Mouse (Mus musculus): ENCODE data around the gene Pp2d1. TPM values are rescaled to one million over a fixed set of nuclear protein-coding genes. Genes with fewer than 3 reads are reported as not detected.
A peak's percentile ranks its signal among the peaks of the same experiment; 100 is the strongest.

Pp2d1 gene
- polyA plus RNA-seq, 1 experiment from 2014 or later, result 0.08 TPM

- Histone ChIP-seq H3K9ac (no peak overlapping the region), H3K27ac (no peak overlapping the region), H3K4me1 (replicated peaks) (no peaks in the 10 kb centered on the region), H3K4me2 (no peak overlapping the region), H3K36me3 (no peaks in the 10 kb centered on the region), H3K4me3 (replicated peaks) (no peak overlapping the region), H3K9me3 (replicated peaks) (no peaks in the 10 kb centered on the region), H3K27me3 (no peaks in the 10 kb centered on the region)
- DNase-seq, result no peak
- ATAC-seq (ENCODE audit: low read depth), result no peak
Observed at GRCm38 (mm10) chr17:53468697-53469096, 70.6 kb downstream of the Pp2d1 start.

DNA sequence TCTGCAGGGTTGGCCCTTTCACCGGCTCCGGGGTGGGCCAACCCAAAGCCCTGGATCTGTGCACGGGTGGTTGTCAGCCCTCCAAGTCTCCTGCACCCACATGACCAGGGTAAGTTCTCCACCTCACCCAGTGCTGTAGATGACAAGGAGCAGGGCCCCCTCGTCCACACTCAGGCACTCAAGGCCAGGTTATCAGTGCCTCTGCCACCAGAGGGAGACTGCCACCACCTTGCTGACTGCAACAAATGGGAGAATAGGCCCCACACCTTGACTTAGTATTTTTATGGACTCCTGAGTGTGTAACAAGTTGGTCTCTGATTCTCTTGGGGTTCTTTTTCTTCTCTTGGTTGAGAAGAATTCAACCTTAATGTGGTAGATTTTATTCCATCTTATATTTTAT lies 73.7 kb downstream of the Pp2d1 start:
- 0 out of 2 replicates have a peak, but pooled peaks have one; percentile 20 for ATAC-seq (ENCODE audit: low read depth)
- no peaks in the 10 kb centered on the region for H3K9me3 ChIP-seq (replicated peaks)
- no peak for DNase-seq
- H3K4me2 ChIP-seq, result no peak overlapping the region
- WGBS (ENCODE audit: insufficient replicate concordance), result 43% methylated on average over 4 of the region's 4 CpGs
- H3K27me3 ChIP-seq, result no peaks in the 10 kb centered on the region
- 0 out of 2 replicates have a peak, but pooled peaks cover 3% of the 10 kb centered on the region for H3K4me1 ChIP-seq (replicated peaks)
- H3K27ac ChIP-seq, result no peak overlapping the region
- H3K4me3 ChIP-seq (replicated peaks), result no peak overlapping the region
- no peak overlapping the region for H3K9ac ChIP-seq
- no peaks in the 10 kb centered on the region for H3K36me3 ChIP-seq

DNA sequence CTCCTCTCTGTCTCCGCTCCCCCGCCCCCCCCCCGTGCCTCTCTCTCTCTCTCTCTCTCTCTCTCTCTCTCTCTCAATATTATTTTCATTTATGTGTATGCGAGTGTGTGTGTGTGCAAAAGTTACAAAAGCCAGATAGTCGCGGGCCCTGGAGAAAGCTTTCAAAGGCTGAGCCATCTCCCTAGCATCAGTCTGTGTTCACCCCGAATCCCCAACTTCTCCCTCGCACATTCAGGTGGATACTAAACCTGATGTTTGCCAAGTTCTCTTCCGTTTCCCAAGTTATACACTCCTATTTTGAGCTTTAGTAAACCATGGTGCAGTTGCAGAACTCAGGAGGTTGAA lies 75.8 kb downstream of the Pp2d1 start:
- H3K27me3 ChIP-seq, result no peaks in the 10 kb centered on the region
- DNase-seq, result no peak
- H3K4me2 ChIP-seq, result peak overlapping the region; percentile 54
- H3K27ac ChIP-seq, result no peak overlapping the region
- peak overlapping the region; percentile 29 for H3K4me3 ChIP-seq (replicated peaks)
- WGBS (ENCODE audit: insufficient replicate concordance), result 20% methylated on average over 8 of the region's 9 CpGs
- 0 out of 2 replicates have a peak, but pooled peaks cover 3% of the 10 kb centered on the region for H3K4me1 ChIP-seq (replicated peaks)
- no peaks in the 10 kb centered on the region for H3K36me3 ChIP-seq
- no peak for ATAC-seq (ENCODE audit: low read depth)
- H3K9ac ChIP-seq, result no peak overlapping the region
- no peaks in the 10 kb centered on the region for H3K9me3 ChIP-seq (replicated peaks)

DNA sequence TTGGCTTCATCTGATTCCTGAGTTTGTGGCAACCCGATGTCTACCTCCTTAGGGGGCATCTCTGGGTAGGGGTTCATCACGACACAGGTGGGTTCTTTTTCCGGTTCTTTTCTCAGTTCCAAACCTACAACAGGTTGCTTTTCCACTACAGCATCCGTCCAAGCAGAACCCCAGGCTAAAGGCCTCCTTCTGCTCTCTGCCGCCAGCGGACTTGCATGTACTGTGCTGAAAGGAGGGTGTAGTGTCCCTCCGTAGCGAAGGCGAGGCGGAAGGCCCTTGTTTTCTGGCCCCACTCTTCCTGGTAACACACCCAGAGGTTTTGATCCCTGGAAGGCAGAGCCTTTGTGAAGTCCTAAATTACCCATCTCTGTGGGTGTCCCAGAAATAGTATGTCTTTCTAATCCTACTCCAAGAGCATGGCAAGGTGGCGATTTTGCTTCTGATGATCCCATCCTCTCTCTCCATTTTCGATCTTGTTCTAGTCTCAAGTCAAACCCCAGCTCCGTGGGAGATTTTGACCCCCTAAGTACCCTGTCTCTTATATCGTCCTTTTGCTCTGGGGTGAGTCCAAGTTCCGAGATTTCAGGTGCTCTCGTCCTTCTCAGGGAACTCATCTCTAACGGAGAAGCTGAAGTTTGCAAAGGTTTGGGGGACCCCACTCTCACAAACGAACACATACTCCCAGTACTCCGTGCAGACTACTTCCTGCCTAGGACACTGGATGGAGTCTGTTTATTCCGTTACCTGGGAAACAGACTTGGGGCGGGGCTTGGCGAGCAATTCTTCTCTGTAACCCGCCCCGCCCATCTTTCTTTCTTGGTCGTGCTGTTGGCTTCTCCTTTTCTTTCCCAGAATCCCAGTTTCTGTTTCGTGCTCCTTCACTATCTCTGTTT lies 76.4 kb downstream of the Pp2d1 start, which contains the start of gene Efhb:
TSS of gene Efhb (minus strand) at position 719 of the 893 bp plus-strand sequence.
- Histone ChIP-seq H3K27ac (no peak within 1 kb of the TSS), H3K9me3 (replicated peaks) (no peaks in the 10 kb centered on the region), H3K4me3 (replicated peaks) (peak within 1 kb of the TSS; percentile 29), H3K4me2 (peak within 1 kb of the TSS; percentile 54), H3K9ac (no peak within 1 kb of the TSS), H3K4me1 (replicated peaks) (0 out of 2 replicates have a peak, but pooled peaks cover 3% of the 10 kb centered on the region), H3K36me3 (no peaks in the 10 kb centered on the region), H3K27me3 (no peaks in the 10 kb centered on the region)
- DNase-seq (peak; percentile 53), ATAC-seq (ENCODE audit: low read depth) (peak; percentile 70)
- 25% methylated on average over 26 of the region's 26 CpGs for WGBS (ENCODE audit: insufficient replicate concordance)

Other genes with a start within 250 kb of the Pp2d1 start
- gene Efhb, start 76.1 kb downstream of the Pp2d1 start, polyA plus RNA-seq (2015; fragmentation: Nextera tagmentation; extraction: Ambion mirVana), result not detected in 2 replicates
- 32.8 and 40.0 TPM in 2 replicates for gene Rab5a, start 60.2 kb downstream of the Pp2d1 start, polyA plus RNA-seq (2015; fragmentation: Nextera tagmentation; extraction: Ambion mirVana)
- gene Kat2b, start 27.4 kb upstream of the Pp2d1 start, polyA plus RNA-seq (2015; fragmentation: Nextera tagmentation; extraction: Ambion mirVana), result 4.6 and 5.1 TPM in 2 replicates
- gene Sgo1, start 149.9 kb upstream of the Pp2d1 start, polyA plus RNA-seq (2015; fragmentation: Nextera tagmentation; extraction: Ambion mirVana), result 39.3 and 51.1 TPM in 2 replicates